In the genomic region with DNA sequence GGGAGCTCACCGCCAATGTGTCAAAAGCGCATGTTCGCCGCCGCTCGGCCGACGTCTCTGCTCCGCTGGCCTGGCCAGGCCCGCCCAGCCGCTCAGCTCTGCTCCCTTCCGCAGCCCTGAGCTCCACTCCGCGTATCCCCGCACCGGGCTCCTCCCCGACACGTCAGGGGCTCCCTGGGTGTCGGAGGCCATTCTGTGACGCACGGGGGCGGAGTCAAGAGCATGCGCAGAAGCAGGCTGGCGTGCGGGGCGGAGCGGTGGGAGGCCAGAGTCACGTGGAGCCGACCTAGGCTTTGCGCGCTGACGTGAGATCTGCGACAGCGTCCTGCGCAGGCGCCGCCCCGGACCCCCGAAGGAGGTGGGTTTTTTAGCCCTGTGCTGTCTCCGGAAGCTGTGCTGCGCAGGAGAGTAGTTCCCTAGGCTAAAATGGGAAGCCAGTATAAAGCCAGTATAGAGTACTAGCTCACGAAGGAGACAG, we compare ENCODE assay signal across 7 mouse cellular contexts. TPM values are rescaled to one million over a fixed set of nuclear protein-coding genes. Genes with fewer than 3 reads are reported as not detected.
DNase-seq lines count a peak whose midpoint lies in the region; ATAC-seq and TF ChIP-seq lines count a peak whose summit lies in the region.

No protein-coding gene starts in this region.

- H3K27ac ChIP-seq in embryonic facial prominence, embryonic 11.5 days (replicated peaks; ENCODE audit: low read depth, low read length): peak overlapping the region; percentile 85
- peak overlapping the region; percentile 98 for H3K27ac ChIP-seq in kidney, adult 2 months (ENCODE audit: insufficient read depth, low read depth, low read length)
- H3K27ac ChIP-seq in limb, embryonic 12.5 days: peak overlapping the region; percentile 97
- peak overlapping the region; percentile 93 for H3K27ac ChIP-seq in midbrain, embryonic 15.5 days
- H3K27ac ChIP-seq in spleen, adult 2 months (ENCODE audit: insufficient read depth, low read length): peak overlapping the region; percentile 95

- no peaks in the 10 kb centered on the region for H3K36me3 ChIP-seq in embryonic facial prominence, embryonic 11.5 days (replicated peaks; ENCODE audit: control insufficient read depth, insufficient read depth, low read depth, low read length)
- no peaks in the 10 kb centered on the region; the same call in 1 of the 2 replicates for H3K36me3 ChIP-seq in kidney, adult 2 months (ENCODE audit: control insufficient read depth, insufficient read depth, low read length)
- no peaks in the 10 kb centered on the region for H3K36me3 ChIP-seq in limb, embryonic 12.5 days
- H3K36me3 ChIP-seq in midbrain, embryonic 15.5 days (replicated peaks): no peaks in the 10 kb centered on the region
- no peaks in the 10 kb centered on the region for H3K36me3 ChIP-seq in spleen, adult 2 months (ENCODE audit: control insufficient read depth, insufficient read depth, low read length)

- TF ChIP-seq CTCF in kidney, adult 2 months (conservative IDR thresholded peaks at IDR 0.05; ENCODE audit: insufficient read depth, insufficient read length, low read depth, low read length): no peak
- no peak for TF ChIP-seq CTCF in spleen, adult 2 months (IDR thresholded peaks at IDR 0.05; ENCODE audit: extremely low read depth, insufficient read depth, insufficient read length, insufficient replicate concordance)

- peak overlapping the region; percentile 83 for H3K9ac ChIP-seq in embryonic facial prominence, embryonic 11.5 days (replicated peaks; ENCODE audit: low read length)
- peak overlapping the region; percentile 92 for H3K9ac ChIP-seq in limb, embryonic 12.5 days (replicated peaks)
- peak overlapping the region; percentile 90 for H3K9ac ChIP-seq in midbrain, embryonic 15.5 days

- peak overlapping the region; percentile 66 for H3K4me2 ChIP-seq in embryonic facial prominence, embryonic 11.5 days (ENCODE audit: low read depth, low read length)
- peak overlapping the region; percentile 65 for H3K4me2 ChIP-seq in limb, embryonic 12.5 days
- H3K4me2 ChIP-seq in midbrain, embryonic 15.5 days: peak overlapping the region; percentile 79

- peak; percentile 100 for DNase-seq in adrenal gland, postnatal 14 days
- peak; percentile 99 for DNase-seq in embryonic facial prominence, embryonic 11.5 days (ENCODE audit: low spot score)
- DNase-seq in heart, adult 18-20 months: peak; percentile 100
- peak; percentile 100 for DNase-seq in kidney, adult 2 months
- DNase-seq in spleen, adult 2 months (ENCODE audit: low read depth in 1 of 2, low spot score in 2 of 2): peak; percentile 98 to 100

- H3K4me3 ChIP-seq in embryonic facial prominence, embryonic 11.5 days (ENCODE audit: low read depth, low read length): peak overlapping the region; percentile 85
- H3K4me3 ChIP-seq in kidney, adult 2 months (ENCODE audit: insufficient read depth, low read depth, low read length): peak overlapping the region; percentile 80
- H3K4me3 ChIP-seq in limb, embryonic 12.5 days (replicated peaks): peak overlapping the region; percentile 91
- peak overlapping the region; percentile 99 for H3K4me3 ChIP-seq in midbrain, embryonic 15.5 days
- peak overlapping the region; percentile 89 for H3K4me3 ChIP-seq in spleen, adult 2 months (ENCODE audit: extremely low read depth, insufficient read depth, insufficient read length)

- no peaks in the 10 kb centered on the region for H3K4me1 ChIP-seq in embryonic facial prominence, embryonic 11.5 days (ENCODE audit: control insufficient read depth, insufficient read depth, low read length)
- H3K4me1 ChIP-seq in kidney, adult 2 months (ENCODE audit: control insufficient read depth, insufficient read depth, low read length): peaks cover 33% of the 10 kb centered on the region
- peaks cover 23% of the 10 kb centered on the region for H3K4me1 ChIP-seq in limb, embryonic 12.5 days (replicated peaks)
- peaks cover 30% of the 10 kb centered on the region for H3K4me1 ChIP-seq in midbrain, embryonic 15.5 days
- H3K4me1 ChIP-seq in spleen, adult 2 months (ENCODE audit: control insufficient read depth, insufficient read depth, insufficient read length): peaks cover 2% of the 10 kb centered on the region

- WGBS in embryonic facial prominence, embryonic 11.5 days: under 1% methylated on average over 42 of the region's 42 CpGs
- 1% methylated on average over 41 of the region's 42 CpGs for WGBS in kidney, adult 2 months
- WGBS in limb, embryonic 12.5 days: under 1% methylated on average over 42 of the region's 42 CpGs
- WGBS in midbrain, embryonic 15.5 days: under 1% methylated on average over 42 of the region's 42 CpGs
- WGBS in spleen, adult 2 months: under 1% methylated on average over 42 of the region's 42 CpGs

- no peaks in the 10 kb centered on the region for H3K27me3 ChIP-seq in embryonic facial prominence, embryonic 11.5 days (ENCODE audit: control insufficient read depth, insufficient read depth, low read length)
- no peaks in the 10 kb centered on the region for H3K27me3 ChIP-seq in kidney, adult 2 months (replicated peaks; ENCODE audit: control insufficient read depth, insufficient read depth, low read length)
- 0 out of 2 replicates have a peak, but pooled peaks cover 4% of the 10 kb centered on the region for H3K27me3 ChIP-seq in limb, embryonic 12.5 days
- no peaks in the 10 kb centered on the region for H3K27me3 ChIP-seq in midbrain, embryonic 15.5 days (replicated peaks)
- no peaks in the 10 kb centered on the region for H3K27me3 ChIP-seq in spleen, adult 2 months (ENCODE audit: control insufficient read depth, insufficient read depth, low read length)

- H3K9me3 ChIP-seq in embryonic facial prominence, embryonic 11.5 days (replicated peaks; ENCODE audit: control insufficient read depth, low read length): no peaks in the 10 kb centered on the region
- no peaks in the 10 kb centered on the region for H3K9me3 ChIP-seq in limb, embryonic 12.5 days
- H3K9me3 ChIP-seq in midbrain, embryonic 15.5 days: no peaks in the 10 kb centered on the region

- ATAC-seq in embryonic facial prominence, embryonic 11.5 days (replicated peaks; ENCODE audit: insufficient number of reproducible peaks, low FRiP score, low TSS enrichment, low read depth): peak; percentile 99
- peak; percentile 99 for ATAC-seq in limb, embryonic 12.5 days (ENCODE audit: insufficient number of reproducible peaks, insufficient read depth, low FRiP score, low TSS enrichment, low read depth)
- peak; percentile 99 for ATAC-seq in midbrain, embryonic 15.5 days (replicated peaks)

- TF ChIP-seq POLR2A in kidney, adult 2 months (IDR thresholded peaks at IDR 0.05; ENCODE audit: low read depth, low read length): peak; percentile 94
- no peak; the same call in none of the 2 replicates for TF ChIP-seq POLR2A in spleen, adult 2 months (IDR thresholded peaks at IDR 0.05; ENCODE audit: low read depth, low read length)

RNA-seq across cellular contexts. Expression of gene Ndel1, which starts 18.7 kb away (rescaled TPM):
- 67.1 and 73.2 TPM in 2 replicates for total RNA-seq in adrenal gland, postnatal 14 days (2021)
- 53.2 and 54.4 TPM in 2 replicates for polyA plus RNA-seq in embryonic facial prominence, embryonic 11.5 days (2014; fragmentation: Nextera tagmentation; extraction: Ambion mirVana)
- 10 to 100 TPM; 61.2 to 64.3 TPM for total RNA-seq in heart, adult 18-20 months (2021)
- polyA plus RNA-seq in kidney, adult 2 months (2012; rRNA removed): 88.9 and 104 TPM in 2 replicates
- 69.5 and 74.7 TPM in 2 replicates for polyA plus RNA-seq in limb, embryonic 12.5 days (2016; fragmentation: Nextera tagmentation; extraction: Ambion mirVana)
- 105 and 108 TPM in 2 replicates for polyA plus RNA-seq in midbrain, embryonic 15.5 days (2015; fragmentation: Nextera tagmentation; extraction: Ambion mirVana)
- polyA plus RNA-seq in spleen, adult 2 months (2012; rRNA removed): 23.0 and 28.8 TPM in 2 replicates

RNA-seq across cellular contexts. Expression of gene Rnf222, which starts 35.4 kb away (rescaled TPM):
- 0.15 TPM in 1 of 2 replicates, not detected in the other for total RNA-seq in adrenal gland, postnatal 14 days (2021)
- polyA plus RNA-seq in embryonic facial prominence, embryonic 11.5 days (2014; fragmentation: Nextera tagmentation; extraction: Ambion mirVana): 0.11 TPM in 1 of 2 replicates, not detected in the other
- total RNA-seq in heart, adult 18-20 months (2021): under 1 TPM; 0.15 to 0.21 TPM
- 0.07 and 0.13 TPM in 2 replicates for polyA plus RNA-seq in kidney, adult 2 months (2012; rRNA removed)
- polyA plus RNA-seq in limb, embryonic 12.5 days (2016; fragmentation: Nextera tagmentation; extraction: Ambion mirVana): 0.05 TPM in 1 of 2 replicates, not detected in the other
- not detected in 2 replicates for polyA plus RNA-seq in midbrain, embryonic 15.5 days (2015; fragmentation: Nextera tagmentation; extraction: Ambion mirVana)
- polyA plus RNA-seq in spleen, adult 2 months (2012; rRNA removed): 0.04 and 0.06 TPM in 2 replicates

RNA-seq across cellular contexts. Expression of gene Rpl26, which starts 48.4 kb away (rescaled TPM):
- total RNA-seq in adrenal gland, postnatal 14 days (2021): 1,094 and 1,263 TPM in 2 replicates
- 978 and 1,011 TPM in 2 replicates for polyA plus RNA-seq in embryonic facial prominence, embryonic 11.5 days (2014; fragmentation: Nextera tagmentation; extraction: Ambion mirVana)
- total RNA-seq in heart, adult 18-20 months (2021): 100 to 1,000 TPM; 679 to 731 TPM
- polyA plus RNA-seq in kidney, adult 2 months (2012; rRNA removed): 1,040 and 1,128 TPM in 2 replicates
- polyA plus RNA-seq in limb, embryonic 12.5 days (2016; fragmentation: Nextera tagmentation; extraction: Ambion mirVana): 1,086 and 1,101 TPM in 2 replicates
- polyA plus RNA-seq in midbrain, embryonic 15.5 days (2015; fragmentation: Nextera tagmentation; extraction: Ambion mirVana): 529 and 538 TPM in 2 replicates
- polyA plus RNA-seq in spleen, adult 2 months (2012; rRNA removed): 681 and 695 TPM in 2 replicates

Comparison
In these comparisons a context has a peak if more than half of its experiments do, and no peak if none do; other contexts are left out.
1. Peak in every context shown above with its lines: DNase-seq, ATAC-seq, H3K4me3 ChIP-seq and H3K27ac ChIP-seq.